Comparison of ENCODE assay signal across 8 mouse cellular contexts in the genomic region with DNA sequence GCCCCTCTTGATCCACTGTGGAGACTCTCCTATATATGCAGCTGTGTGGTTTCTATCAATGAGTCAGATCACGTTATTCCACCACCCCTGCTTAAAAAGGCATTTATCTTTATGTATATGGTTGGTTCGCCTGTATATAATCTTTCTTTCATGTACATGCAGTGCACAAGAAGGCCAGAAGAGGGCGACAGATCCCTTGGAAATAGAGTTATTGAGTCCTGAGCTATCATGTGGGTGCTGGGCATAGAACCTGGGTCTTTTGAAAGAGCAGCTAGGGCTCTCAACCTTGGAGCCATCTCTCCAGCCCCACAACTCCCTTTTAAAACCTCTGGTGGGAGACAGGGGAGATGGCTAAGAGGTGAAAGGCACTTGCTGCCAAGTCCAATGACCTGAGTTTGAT. TPM values are rescaled to one million over a fixed set of nuclear protein-coding genes. Genes with fewer than 3 reads are reported as not detected.
DNase-seq lines count a peak whose midpoint lies in the region; TF ChIP-seq lines count a peak whose summit lies in the region.

No protein-coding gene starts in this region.

- no peak for TF ChIP-seq POLR2A in thymus, adult 2 months (IDR thresholded peaks at IDR 0.05; ENCODE audit: control insufficient read depth, extremely low read depth, insufficient read depth, low read length, poor library complexity)

- intact Hi-C loops in gastrocnemius, adult 2 months (cut with DNase I): loop anchor here (5.0 kb wide), 1 partner anchor 71 kb away; no protein-coding TSS in a partner anchor
- intact Hi-C loops in gastrocnemius, postnatal 14 days (cut with DNase I; ENCODE audit: low total_unique reads): no loop called here

- no peaks in the 10 kb centered on the region for H3K27me3 ChIP-seq in thymus, adult 2 months (ENCODE audit: control insufficient read depth, insufficient read depth, low read length)

- no peak for DNase-seq in gastrocnemius, adult 2 months
- DNase-seq in gastrocnemius, postnatal 14 days: no peak
- peak; percentile 48 for DNase-seq in thymus, adult 2 months
- no peak for DNase-seq in thymus, adult 18-20 months
- peak; percentile 25 to 31 for DNase-seq in kidney, postnatal 4 days
- peak; percentile 42 for DNase-seq in thymus, postnatal 25 days
- DNase-seq in right cerebral cortex, postnatal 14 days: no peak
- DNase-seq in layer of hippocampus, postnatal 36 days: no peak

- peak; percentile 70 for TF ChIP-seq CTCF in gastrocnemius, adult 2 months (IDR thresholded peaks at IDR 0.05)
- no peak for TF ChIP-seq CTCF in thymus, adult 2 months (IDR thresholded peaks at IDR 0.05; ENCODE audit: borderline replicate concordance, control insufficient read depth, extremely low read depth, insufficient read depth, low read length, poor library complexity)

- WGBS in thymus, adult 2 months: 24% methylated on average over 3 of the region's 3 CpGs

- no peaks in the 10 kb centered on the region for H3K4me1 ChIP-seq in thymus, adult 2 months (replicated peaks; ENCODE audit: control insufficient read depth, insufficient read depth, low read length)

- H3K36me3 ChIP-seq in thymus, adult 2 months (ENCODE audit: control insufficient read depth, insufficient read depth, low read length): no peaks in the 10 kb centered on the region

- H3K27ac ChIP-seq in gastrocnemius, adult 2 months: no peak overlapping the region
- H3K27ac ChIP-seq in thymus, adult 2 months (ENCODE audit: control insufficient read depth, insufficient read depth, low read length): no peak overlapping the region

- no peak overlapping the region for H3K4me3 ChIP-seq in gastrocnemius, adult 2 months
- H3K4me3 ChIP-seq in thymus, adult 2 months (ENCODE audit: control insufficient read depth, insufficient read depth, low read length): no peak overlapping the region

RNA-seq across cellular contexts. Expression of a gene that starts 32.9 kb away (rescaled TPM):
- total RNA-seq in gastrocnemius, adult 2 months (2021): 100 to 1,000 TPM; 132 to 151 TPM
- 100 to 1,000 TPM; 158 to 164 TPM for total RNA-seq in gastrocnemius, postnatal 14 days (2021)
- 98.3 and 103 TPM in 2 replicates for polyA plus RNA-seq in thymus, adult 2 months (2012; rRNA removed)
- total RNA-seq in layer of hippocampus, postnatal 36 days (2021): 100 to 1,000 TPM; 346 to 354 TPM

Comparison
In these comparisons a context has a peak if more than half of its experiments do, and no peak if none do; other contexts are left out.
1. DNase-seq: peak in thymus, adult 2 months (single experiment), kidney, postnatal 4 days (2 of 2) and thymus, postnatal 25 days (single experiment); none in gastrocnemius, adult 2 months (single experiment), gastrocnemius, postnatal 14 days (single experiment), thymus, adult 18-20 months (0 of 2), right cerebral cortex, postnatal 14 days (single experiment) and layer of hippocampus, postnatal 36 days (0 of 2).